Mouse (Mus musculus): ENCODE measurements at regions not wholly inside any gene's neighbourhood (a gene's known extent, or its start where the extent isn't known, plus 50 kb on each side); places are given as distances from the start of the nearest gene placed in this dataset.

- peak; percentile 55 for ATAC-seq
Observed at GRCm38 (mm10) chr13:42244240-42245086, 56.8 kb upstream of the Edn1 start.

GRCm38 (mm10) chr13:42245753-42246409 is 55.4 kb upstream of the Edn1 start:
- peak; percentile 72 for ATAC-seq
